Mouse (Mus musculus): ENCODE results near the gene Ggt1.

Ggt1 gene

DNA sequence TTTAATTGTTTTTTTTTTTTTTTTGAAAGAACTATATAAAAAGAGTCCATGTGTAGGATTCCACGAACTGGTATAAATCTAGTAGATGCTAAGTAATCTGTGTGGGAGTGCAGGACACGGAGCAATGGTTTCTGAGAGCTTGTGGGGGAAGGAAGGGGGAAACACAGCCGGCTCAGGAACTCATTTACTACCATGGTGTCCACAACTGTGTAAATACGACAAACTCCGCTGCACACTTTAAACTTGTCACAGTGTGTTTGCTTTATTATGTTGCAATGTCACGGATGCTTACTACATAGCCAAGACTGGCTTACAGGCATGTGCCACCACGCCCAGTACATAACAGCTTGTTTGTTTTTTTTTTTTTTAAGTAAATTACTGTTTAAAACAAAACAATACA is 11.5 kb upstream of the Ggt1 start:
- DNase-seq (ENCODE audit: low read depth, low spot score) = no peak

DNA sequence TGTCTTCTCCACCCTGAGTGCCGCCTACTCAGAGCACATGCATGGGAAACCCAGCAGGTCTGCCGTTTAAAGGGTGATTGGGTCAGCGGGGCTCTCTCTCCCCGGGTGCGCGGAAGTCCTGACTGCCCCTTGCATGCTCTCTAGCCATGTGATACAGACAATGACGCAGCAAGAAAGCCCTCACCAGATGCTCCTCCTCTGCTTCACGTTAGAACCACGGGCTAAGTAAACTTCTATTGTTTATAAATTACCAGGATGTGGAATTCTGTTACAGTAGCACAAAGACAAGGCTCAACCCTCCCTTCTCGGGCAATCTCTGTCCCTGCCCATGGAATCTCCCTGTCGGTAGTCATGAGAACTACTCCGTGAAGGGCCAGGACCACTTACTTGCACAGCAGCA is 10.2 kb upstream of the Ggt1 start:
- DNase-seq (ENCODE audit: low read depth, low spot score) = peak; percentile 28

DNA sequence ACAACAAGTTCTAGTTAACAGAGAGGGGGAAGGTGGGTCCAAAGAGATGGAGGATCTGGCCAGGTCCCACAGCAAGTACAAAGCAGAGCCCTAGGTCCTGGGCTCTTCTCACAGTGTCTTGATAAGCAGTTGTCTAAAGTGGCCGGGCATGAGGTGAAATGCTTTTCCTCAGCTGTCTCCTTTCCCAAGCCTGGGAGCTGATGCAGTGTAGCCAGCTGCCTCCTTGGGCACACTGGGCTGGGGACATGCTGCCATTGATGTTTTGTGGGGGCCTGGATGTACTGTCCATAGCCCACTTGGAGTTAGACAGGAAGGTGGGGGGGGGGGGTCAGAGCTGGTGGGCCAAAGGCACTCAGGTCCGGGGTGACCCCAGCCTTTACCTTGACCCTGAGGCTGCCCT is 9.3 kb upstream of the Ggt1 start:
- no peak for DNase-seq (ENCODE audit: low read depth, low spot score)

DNA sequence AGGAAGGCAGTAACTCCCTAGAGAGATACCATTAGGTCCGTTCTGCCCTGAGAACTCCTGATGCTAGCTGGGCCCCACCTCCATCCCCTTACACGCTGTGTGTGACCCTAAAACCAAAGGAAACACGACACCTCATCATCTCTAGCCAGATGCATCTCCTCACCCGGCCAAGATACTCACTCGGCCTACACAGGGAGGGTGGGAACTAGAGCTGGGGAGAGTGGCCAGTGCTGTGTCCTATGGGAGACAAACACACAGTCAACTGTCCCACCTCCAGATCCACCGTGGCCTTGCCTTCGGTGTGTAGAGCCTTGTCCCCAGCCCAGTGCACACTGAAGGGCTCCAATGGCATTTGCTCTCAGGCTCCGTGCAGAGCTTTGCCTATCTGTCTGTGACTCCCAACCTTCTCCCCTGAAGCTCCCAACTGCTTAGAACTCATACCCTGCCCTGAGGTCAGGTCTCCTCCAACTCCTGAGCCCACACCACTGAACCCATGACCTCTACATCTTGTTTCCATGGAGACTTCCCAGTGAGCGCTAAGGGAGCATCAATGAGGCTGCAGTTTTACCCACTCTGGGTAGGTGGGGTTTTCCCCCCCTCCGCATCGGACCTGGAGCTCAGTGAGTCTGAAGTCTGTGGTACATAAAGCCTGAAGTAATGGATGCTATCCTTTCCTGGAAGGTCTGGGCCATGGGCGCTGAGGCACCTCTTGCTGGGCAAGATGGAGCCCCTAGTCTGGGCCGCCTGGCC is 8.5 kb upstream of the Ggt1 start:
- DNase-seq (ENCODE audit: low read depth, low spot score) = no peak

DNA sequence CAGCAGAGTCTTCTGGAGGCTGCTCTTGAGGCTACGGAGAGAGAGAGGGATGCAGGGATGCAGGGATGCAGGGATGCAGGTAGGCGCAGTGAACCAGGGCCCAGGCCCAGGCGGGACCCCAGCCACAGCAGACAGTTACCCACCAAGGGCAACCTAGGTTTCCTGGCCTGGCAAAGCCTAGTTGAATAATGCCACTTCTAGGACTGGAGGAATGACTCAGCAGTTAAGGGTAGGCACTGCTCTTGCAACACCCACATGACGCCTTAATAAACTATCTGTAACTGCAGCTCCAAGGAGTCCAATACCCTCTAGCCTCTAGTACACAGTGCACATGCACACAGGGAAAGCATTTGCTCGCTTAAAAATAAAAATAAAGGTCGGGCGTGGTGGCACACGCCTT is 7.3 kb upstream of the Ggt1 start:
- DNase-seq (ENCODE audit: low read depth, low spot score) = no peak

DNA sequence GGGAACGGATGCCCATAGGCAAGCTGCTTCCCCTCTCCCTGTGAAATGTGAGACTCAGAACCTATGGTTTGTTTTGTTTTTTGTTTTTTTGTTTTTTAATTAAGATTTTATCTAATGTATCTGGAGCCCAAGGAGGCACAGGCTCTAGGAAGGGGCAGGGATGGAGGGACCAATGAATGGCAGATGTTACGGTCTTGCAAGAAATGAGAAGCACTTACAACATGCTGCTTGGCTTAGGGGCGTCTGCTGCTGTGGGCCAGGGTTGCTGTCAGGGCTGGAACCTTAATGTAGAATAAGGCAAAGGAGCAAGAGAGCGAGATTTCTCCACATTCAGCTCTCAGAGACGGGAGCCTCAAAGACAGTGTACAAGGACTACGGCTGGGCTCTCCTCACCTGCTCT is 5.8 kb upstream of the Ggt1 start:
- no peak for DNase-seq (ENCODE audit: low read depth, low spot score)

DNA sequence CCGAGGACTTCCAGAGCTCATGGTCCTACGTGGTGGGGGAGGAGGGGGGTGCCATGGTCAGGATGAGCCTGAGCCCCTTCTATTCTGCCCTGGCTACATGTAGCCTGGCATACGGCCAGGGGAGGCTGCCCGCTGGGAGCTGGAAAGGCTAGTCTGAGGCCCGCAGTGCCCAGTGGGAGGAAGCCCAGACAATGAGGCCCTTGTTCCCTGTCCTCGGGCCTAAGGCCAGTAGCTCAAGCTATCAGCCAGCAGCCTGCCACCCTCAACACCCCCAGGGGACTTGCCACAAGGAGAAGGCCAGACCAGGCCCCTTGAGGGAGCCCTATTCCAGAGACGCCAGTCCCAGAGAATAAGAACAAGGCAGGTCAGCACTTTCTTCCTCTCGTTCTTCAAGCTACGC is 5.4 kb upstream of the Ggt1 start:
- no peak for DNase-seq (ENCODE audit: low read depth, low spot score)

DNA sequence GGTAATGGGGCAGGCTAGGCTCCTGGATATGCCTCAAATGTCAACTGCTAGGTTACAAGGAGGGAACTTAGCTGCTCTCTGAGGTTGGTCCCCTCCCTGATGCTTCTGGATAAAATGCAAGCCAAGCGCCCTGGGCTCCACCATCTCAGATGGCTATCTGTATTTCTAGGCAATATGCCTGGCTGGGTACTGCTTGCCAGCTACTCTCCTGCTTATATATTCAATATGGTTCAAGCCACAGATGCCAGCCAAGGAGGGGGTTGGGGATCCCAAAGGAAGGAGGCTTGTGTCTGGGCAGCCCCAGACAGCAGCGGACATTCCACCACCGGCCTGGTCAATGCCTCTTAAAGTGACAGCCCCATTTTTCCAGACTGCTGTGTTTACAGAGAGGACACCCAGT is 2.9 kb upstream of the Ggt1 start:
- DNase-seq (ENCODE audit: low read depth, low spot score) = no peak

DNA sequence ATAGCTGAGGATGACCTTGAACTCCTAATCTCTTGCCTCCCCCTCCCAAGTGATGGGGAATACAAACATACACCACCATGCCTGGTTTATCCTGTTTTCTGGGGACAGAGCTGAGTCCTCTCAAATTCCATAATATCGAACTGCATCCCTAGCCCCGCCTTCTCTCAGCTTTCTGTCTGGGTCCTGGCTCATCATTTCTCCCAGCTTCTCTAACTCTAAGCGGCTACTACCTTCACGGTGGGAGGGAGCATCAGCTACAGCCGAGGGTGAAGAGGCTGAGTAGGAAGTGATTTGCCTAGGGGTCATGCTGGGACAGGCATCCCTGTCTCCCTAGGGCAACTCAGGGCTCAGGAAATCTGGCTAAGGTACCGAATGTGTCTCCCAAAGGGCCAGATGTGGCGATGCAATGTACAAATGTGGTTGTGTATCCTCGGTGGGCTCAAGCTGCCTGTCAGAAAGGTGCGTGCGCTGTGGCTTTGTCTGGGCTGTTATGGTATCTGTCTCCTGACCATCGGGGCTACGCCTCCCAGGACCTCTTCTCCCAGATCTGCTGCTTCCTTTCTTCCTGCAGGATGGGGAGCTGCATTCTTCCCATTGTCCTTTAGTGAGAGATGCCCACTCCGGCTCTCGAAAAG is 2.2 kb upstream of the Ggt1 start:
- no peak for DNase-seq (ENCODE audit: low read depth, low spot score)

DNA sequence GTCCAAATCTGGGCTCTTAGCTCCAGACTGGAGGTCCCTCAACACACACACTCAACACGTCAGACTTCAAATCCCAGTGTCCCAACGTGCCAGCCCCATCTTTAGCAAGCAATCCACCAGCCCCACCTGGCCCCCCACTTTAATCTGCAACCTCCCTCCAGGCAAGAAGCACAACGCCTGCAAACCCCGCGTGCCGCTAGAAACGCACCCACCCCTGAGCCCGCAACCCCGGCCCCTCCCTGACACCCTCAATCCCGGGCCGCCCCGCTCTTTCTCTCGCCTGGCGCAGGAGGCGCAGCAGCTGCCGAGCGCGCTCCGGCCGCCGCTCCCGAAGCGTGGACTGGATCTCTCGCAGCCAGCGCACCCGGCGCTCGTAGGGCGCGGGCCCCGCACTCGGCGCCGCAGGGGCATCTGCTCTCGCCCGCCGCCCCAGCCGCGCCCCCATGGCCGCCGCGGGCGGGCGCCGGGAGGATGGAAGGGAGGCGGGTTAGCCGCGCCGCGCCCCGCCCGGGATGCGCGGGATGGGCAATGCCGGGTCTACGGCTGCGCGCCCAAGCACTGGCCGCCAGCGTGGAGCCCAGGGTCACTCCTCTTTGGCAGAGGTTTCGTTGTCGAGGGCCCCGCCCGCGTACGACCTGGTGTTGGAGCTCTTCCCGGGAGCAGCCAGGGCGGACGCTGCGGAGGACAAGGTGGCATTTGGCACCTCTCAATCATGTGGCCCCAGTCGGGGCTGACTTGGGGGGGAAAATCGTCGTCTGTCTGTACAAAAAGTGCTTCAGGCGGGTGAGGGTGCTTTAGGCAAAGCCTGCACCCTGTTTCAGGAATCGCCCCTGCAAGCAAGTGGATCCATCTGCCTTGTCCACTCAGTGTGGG is 1.5 kb upstream of the Ggt1 start, which contains the start of gene Lrrc75b:
Gene Lrrc75b, minus strand, starts transcription at position 655 of the 873 bp plus-strand sequence.
- DNase-seq (ENCODE audit: low read depth, low spot score) = no peak

DNA sequence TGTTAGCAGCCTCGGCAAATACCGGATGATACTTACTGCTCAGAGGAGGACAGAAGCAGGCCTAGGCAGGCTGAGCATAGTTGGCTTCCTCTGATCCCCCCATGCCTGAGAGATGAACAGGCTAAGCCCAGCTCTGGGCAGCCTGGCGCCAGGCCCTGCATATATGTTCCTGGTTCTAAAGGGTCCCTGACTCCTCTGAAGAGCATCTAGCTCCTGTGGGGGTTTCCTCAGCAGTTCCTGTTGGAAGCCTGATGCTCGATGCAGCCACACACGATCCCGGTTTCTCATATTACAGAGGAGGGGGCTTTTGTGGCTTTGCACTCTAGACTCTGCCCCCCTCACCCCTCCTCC is 880 bp upstream of the Ggt1 start:
- DNase-seq (ENCODE audit: low read depth, low spot score) = no peak

DNA sequence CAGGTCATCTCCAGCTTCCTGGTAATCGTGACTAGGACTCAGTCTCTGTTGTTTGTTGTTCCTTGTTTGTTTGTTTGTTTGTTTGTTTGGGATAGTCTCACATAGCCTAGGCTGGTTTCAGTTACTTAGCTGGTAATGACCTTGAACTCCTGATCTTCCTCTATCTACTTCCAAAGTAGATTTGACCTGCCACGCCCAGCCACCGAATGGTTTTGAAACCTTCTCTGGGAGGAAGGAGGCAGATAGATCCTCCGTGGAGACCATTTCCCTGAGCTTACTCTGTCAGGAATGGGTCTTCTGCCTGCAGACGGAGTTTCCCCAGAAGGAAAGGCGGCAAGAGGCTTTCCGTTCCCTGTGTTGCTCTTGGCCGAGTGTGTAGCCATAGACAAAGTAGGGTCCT is 1.2 kb downstream of the Ggt1 start:
- DNase-seq (ENCODE audit: low read depth, low spot score) = peak; percentile 51

DNA sequence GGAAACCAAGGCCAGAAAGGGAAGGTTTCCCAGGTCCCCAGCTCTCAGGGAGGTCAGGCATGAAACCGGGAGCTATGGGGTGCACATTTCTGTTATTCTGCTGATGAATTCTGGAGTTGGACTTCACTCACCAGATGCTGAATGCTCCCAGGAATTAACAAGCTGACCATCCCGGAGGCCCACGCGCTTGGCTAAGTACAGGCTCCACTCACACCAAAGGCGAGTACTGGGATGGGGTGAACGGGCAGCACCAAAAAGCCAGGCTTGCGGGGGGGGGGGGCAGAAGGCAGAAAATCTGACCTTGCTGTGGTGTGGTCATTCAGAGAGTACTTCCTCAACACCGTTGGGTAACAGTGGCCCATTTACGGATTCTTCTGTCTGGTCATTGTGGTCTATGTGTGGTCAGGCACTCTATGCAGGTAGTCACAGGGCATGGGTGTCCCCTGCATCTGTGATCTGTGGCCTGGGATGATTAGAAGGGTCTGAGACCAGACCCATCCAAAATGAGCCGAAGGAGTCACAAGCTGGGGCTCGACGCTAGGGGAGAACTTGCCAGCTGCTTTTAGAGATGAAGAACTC is 3.4 kb downstream of the Ggt1 start:
- no peak for DNase-seq (ENCODE audit: low read depth, low spot score)

DNA sequence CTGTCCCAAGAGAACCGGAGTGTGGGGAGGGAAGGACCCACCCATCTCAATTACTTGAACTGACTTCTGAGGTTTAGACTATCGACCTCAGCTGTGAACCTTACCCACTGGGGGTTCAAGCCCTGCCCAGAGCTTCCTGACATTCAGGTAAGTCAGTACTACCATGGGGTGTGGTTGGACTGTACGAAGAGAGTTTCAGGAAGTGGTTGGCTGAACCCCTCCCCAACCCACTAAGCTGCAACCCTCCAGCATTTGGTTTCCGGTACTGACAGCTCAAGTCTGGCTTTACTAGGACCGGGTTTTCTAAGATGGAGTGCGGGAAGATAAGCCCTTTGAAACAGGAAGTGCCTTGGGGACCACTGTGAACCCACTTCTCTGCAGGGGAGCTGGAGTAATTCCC is 4.0 kb downstream of the Ggt1 start:
- peak; percentile 68 for DNase-seq (ENCODE audit: low read depth, low spot score)

DNA sequence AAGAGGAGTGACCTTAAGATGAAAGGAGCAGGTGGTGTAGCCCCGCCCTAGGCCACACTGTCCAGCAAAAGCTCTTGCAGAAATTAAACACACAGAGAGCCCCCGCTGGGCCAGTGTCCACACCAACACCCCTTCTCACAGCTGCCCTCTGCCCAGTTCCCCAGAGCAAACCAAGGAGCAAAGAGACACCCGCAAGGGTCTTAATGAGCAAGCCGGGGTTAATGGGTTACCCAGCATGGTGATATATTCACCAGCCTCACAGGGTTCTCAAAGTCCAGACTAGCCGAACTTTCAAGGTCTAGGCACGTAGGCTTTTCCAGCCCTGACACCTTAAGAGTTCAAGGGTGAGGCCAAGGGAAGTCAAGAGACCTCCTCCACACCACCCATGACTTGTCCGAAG is 4.5 kb downstream of the Ggt1 start:
- peak; percentile 38 for DNase-seq (ENCODE audit: low read depth, low spot score)

DNA sequence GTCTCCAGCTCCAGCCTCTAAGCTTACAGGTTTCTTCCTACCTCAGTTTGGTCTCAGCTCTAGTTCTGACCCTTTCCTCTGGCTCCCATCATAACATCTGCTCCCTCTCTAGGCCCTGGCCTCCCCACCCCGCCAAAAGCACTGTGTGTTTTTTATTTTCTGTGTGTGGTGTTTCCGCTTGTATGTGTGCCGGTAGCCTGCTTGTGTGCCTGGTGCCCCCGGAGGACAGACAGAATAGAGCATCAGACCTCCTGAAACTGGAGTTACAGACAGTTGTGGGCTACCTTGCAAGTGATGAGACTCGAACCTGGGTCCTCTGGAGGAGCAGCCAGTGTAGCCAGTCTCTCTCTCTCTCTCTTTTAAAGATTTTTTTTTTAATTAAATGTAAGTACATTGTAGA is 4.9 kb downstream of the Ggt1 start:
- DNase-seq (ENCODE audit: low read depth, low spot score) = peak; percentile 58

DNA sequence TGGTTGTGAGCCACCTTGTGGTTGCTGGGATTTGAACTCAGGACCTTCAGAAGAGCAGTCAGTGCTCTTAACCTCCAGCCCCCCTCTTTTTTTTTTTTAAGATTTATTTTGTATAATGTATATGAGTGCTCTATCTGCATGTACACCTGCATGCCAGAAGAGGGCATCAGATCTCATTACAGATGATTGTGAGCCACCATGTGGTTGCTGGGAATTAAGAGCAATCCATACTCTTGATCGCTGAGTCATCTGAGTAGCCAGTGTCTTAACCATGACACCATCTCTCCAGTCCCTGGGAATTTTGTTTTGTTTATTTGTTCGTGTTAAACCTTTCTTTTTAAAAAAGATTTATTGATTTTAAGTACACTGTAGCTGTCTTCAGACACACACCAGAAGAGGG is 5.4 kb downstream of the Ggt1 start:
- DNase-seq (ENCODE audit: low read depth, low spot score) = peak; percentile 35

DNA sequence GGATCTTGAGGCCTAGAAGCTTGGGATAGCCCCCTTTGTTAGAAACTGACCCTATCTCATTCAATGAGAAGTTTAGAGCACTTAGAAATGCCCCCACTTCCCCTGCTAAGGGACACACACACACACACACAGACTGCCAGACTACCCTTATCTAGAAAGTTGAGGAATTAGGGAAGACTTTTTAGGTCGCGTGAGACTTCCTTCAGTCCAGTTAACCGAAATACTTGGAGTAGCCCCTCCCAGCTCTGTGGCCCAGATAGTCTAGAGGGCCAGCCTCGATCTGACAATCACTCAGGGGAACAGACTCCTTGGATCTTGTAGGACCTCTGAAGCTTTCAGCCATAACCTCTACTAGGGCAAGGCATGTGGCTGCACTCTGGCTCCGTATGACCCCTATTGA is 6.6 kb downstream of the Ggt1 start:
- DNase-seq (ENCODE audit: low read depth, low spot score) = no peak

DNA sequence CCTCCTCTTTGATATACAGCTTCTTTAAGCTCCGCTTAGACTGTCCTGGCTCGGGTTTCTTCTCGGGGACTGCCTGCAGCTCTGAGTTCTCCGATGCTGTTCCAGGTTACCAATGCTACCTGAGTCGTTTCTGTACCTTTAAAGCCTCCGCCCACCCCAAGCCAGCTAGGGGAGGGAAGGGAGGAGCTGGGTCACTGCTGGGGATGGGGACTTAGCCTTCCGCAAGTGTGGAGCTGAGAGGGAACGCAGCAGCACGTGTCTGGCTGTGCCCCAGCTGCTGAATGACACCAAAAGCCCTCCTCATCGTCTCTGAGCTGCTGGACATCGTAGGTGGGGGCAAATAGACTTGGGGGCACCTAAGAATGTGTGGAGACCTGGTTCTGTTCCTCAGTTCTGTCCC is 7.0 kb downstream of the Ggt1 start:
- DNase-seq (ENCODE audit: low read depth, low spot score) = peak; percentile 41

DNA sequence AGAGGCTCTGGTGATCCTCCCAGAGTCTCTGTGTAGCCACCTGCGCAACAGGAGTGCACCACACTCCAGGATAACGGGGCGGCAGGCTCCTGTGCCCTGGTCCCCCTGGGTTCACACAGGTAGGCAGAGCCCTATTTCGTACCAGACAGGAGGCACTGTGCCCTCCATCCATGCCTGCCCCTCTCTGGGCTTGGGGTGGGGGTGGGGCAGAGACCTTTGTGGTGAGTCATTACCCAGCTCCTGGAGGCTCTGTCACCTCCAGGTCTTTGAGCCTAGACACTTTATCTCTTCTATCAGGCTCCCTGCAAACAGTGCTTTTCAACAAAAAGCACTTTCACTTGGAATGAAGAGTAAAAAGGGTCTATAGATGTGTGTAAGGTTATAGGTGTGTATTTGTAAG is 7.4 kb downstream of the Ggt1 start:
- no peak for DNase-seq (ENCODE audit: low read depth, low spot score)

DNA sequence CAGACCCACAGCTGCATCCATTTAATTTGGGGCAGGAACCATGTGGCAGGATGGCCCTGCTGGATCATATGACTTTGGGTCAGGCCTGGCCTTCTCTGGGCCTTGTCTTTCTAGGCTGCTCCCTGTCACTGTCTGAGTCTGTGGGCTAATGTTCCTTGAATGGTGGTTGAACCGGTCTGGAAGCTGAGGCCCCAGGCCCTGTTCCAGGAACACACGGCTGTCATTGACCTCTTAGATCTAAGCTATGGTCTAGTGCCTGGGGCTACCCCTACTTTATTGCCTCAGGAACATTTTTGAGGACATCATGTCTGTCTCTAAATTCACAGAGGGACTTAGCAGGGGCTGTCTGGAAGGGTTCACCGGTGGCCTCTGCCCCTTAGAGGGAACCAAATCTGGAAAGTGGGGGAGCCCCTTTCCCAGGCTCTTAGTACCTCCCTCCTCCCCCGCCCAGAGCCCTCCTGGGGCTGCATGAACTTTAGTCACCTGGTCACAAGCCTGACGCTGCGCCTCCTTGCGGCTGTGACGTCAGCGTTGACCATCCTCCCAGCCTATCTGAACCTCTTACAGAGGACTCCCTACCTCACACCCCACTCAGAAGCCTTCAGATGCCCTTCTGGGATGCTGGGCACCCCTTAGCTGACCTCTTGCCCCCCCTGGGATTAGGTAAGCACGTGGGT is 9.7 kb downstream of the Ggt1 start:
- DNase-seq (ENCODE audit: low read depth, low spot score) = no peak

DNA sequence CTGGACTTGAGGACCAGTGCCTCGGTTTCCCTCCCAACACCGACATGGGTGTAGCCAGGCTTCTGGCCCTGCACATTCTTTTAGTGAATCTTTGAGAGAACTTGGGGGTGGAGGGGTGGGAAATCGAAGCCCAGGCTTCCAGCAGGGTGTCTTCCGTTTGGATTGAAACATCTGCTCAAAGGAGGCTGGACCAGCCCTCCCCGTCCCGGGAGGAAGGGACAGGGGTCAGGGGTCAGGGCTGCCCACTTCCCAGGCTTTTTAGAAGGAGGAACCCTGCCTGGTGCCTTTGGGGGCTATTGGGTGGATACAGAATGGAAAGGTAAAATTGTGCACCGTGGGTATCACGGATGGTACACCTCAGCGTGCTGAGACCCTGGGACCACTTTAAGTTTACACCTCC is 10.5 kb downstream of the Ggt1 start:
- DNase-seq (ENCODE audit: low read depth, low spot score) = no peak

All from ES-CJ7 (cell line).